ENCODE assay signal across 8 mouse cellular contexts in the genomic region with DNA sequence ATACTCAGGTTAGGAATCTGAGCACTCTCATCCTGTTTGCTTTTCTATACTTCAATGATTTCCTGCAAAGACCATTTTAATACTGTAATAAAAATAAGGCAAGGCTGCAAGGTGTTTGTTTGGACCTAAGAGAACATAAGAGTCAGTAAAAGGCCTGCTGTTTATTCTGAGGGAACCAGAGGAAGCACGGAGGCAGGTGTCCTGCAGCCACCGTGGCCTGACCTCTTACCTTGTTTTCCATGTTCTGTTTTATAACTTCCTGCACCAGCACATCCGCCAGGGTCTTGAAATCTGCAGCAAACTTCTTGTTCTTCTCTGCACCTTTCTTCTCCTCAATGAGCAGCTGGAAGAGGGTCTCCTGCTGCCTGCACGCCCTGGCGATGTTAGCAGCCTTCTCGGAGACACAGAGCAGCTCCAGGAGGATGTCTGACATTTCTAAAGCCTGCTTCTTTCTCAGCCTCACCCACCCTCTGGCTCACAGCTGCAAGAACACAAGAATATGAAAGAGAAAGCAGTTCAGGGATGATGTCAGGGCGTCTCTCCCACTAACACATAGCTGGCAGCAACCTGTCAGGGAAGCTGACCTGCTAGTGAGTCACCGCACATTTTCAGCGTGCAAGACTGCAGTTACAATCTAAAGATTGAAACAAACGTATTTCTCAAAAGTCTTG. TPM values are rescaled to one million over a fixed set of nuclear protein-coding genes. Genes with fewer than 3 reads are reported as not detected.
A peak's percentile ranks its signal among the peaks of the same experiment; 100 is the strongest.
DNase-seq lines count a peak whose midpoint lies in the region; ATAC-seq lines count a peak whose summit lies in the region.

No protein-coding gene starts in this region.

- peak; percentile 70 for ATAC-seq in inflammation-experienced regulatory T-cells, adult 6 months

- intact Hi-C loops in gastrocnemius, postnatal 14 days (cut with DNase I; ENCODE audit: low total_unique reads), result no loop called here

- no peaks in the 10 kb centered on the region for H3K27me3 ChIP-seq in megakaryocyte, embryonic 14.5 days (replicated peaks)

- H3K4me3 ChIP-seq in megakaryocyte, embryonic 14.5 days (replicated peaks), result peak overlapping the region; percentile 84

- H3K9me3 ChIP-seq in megakaryocyte, embryonic 14.5 days, result no peaks in the 10 kb centered on the region

- peak; percentile 12 for DNase-seq in gastrocnemius, postnatal 14 days
- no peak for DNase-seq in gastrocnemius, adult 8-10 months (ENCODE audit: low spot score in 2 of 2)
- peak; percentile 23 to 39 for DNase-seq in urinary bladder, postnatal 36 days (ENCODE audit: low spot score in 2 of 2)
- DNase-seq in urinary bladder, adult 2 months (ENCODE audit: low spot score), result no peak
- peak; percentile 55 for DNase-seq in thymus, postnatal 0 days (ENCODE audit: low spot score)
- DNase-seq in urinary bladder, postnatal 10 days (ENCODE audit: low spot score), result no peak

- H3K36me3 ChIP-seq in megakaryocyte, embryonic 14.5 days (replicated peaks; ENCODE audit: low read length), result peaks cover 65% of the 10 kb centered on the region

- peaks cover 92% of the 10 kb centered on the region for H3K4me1 ChIP-seq in megakaryocyte, embryonic 14.5 days

RNA-seq across cellular contexts. Expression of gene Inpp1, which starts 18.3 kb away (rescaled TPM):
- total RNA-seq in gastrocnemius, postnatal 14 days (2021), result 1 to 10 TPM; 8.7 to 8.9 TPM
- 1 to 10 TPM; 4.4 to 7.6 (median 6.5) TPM for total RNA-seq in gastrocnemius, adult 8-10 months (2022)
- polyA plus RNA-seq in urinary bladder, adult 2 months (2012; rRNA removed), result 11.6 and 12.8 TPM in 2 replicates
- polyA plus RNA-seq in inflammation-experienced regulatory T-cells, adult 6 months (2017; shearing (Covaris generic)), result 100 to 1,000 TPM in 2 of 3 experiments, 10 to 100 TPM in 1; 96.3 to 126 (median 110) TPM
- polyA plus RNA-seq in megakaryocyte, embryonic 14.5 days (2012; ENCODE audit: insufficient read depth, low replicate concordance), result 0.93 and 1.6 TPM in 2 replicates
- 43.5 and 43.7 TPM in 2 replicates for polyA plus RNA-seq in thymus, postnatal 0 days (2015; fragmentation: Nextera tagmentation; extraction: Ambion mirVana)

RNA-seq across cellular contexts. Expression of gene Hibch, which starts 45.5 kb away (rescaled TPM):
- total RNA-seq in gastrocnemius, postnatal 14 days (2021), result 10 to 100 TPM; 31.5 to 37.3 TPM
- total RNA-seq in gastrocnemius, adult 8-10 months (2022), result 10 to 100 TPM; 33.8 to 38.1 (median 36.5) TPM
- 23.4 and 28.6 TPM in 2 replicates for polyA plus RNA-seq in urinary bladder, adult 2 months (2012; rRNA removed)
- 10 to 100 TPM; 28.0 to 33.2 (median 32.3) TPM for polyA plus RNA-seq in inflammation-experienced regulatory T-cells, adult 6 months (2017; shearing (Covaris generic))
- 3.2 TPM in 1 of 2 replicates, not detected in the other for polyA plus RNA-seq in megakaryocyte, embryonic 14.5 days (2012; ENCODE audit: insufficient read depth, low replicate concordance)
- 23.8 and 24.3 TPM in 2 replicates for polyA plus RNA-seq in thymus, postnatal 0 days (2015; fragmentation: Nextera tagmentation; extraction: Ambion mirVana)

Comparison
In these comparisons a context has a peak if more than half of its experiments do, and no peak if none do; other contexts are left out.
1. DNase-seq: peak in gastrocnemius, postnatal 14 days (single experiment), urinary bladder, postnatal 36 days (2 of 2) and thymus, postnatal 0 days (single experiment); none in gastrocnemius, adult 8-10 months (0 of 2), urinary bladder, adult 2 months (single experiment) and urinary bladder, postnatal 10 days (single experiment).